Mouse (Mus musculus) hindbrain, embryonic 16.5 days (tissue): ENCODE data around the gene Fabp2. TPM values are rescaled to one million over a fixed set of nuclear protein-coding genes. Genes with fewer than 3 reads are reported as not detected.
A peak's percentile ranks its signal among the peaks of the same experiment; 100 is the strongest.

Source experiments
- ATAC-seq: fragments of 200-750 bp; cut with Nextera tagmentation; 2 replicates; pipeline ENCODE4 v1.8.0; 2017; ENCODE audit warnings: moderate TSS enrichment, moderate library complexity
- H3K27ac ChIP-seq: fragments of 300-500 bp; sonication (generic); 2 replicates; pipeline ENCODE4 v1.5.1; 2014; ENCODE audit warnings: low read depth, mild to moderate bottlenecking, control low read depth, low read length, moderate library complexity
- H3K27me3 ChIP-seq: fragments of 300-500 bp; sonication (generic); replicated peaks from 2 replicates; pipeline ENCODE4 v1.6.1; 2014; ENCODE audit warnings: low read length; ENCODE audit not compliant: control insufficient read depth, insufficient read depth
- H3K36me3 ChIP-seq: fragments of 300-500 bp; sonication (generic); 2 replicates; pipeline ENCODE4 v1.6.1; 2014; ENCODE audit warnings: mild to moderate bottlenecking, low read length, moderate library complexity, mixed read lengths; ENCODE audit not compliant: control insufficient read depth, insufficient read depth
- H3K4me1 ChIP-seq: fragments of 300-500 bp; sonication (generic); 2 replicates; pipeline ENCODE4 v1.6.1; 2014; ENCODE audit warnings: low read depth, low read length; ENCODE audit not compliant: control insufficient read depth, insufficient read depth
- H3K4me2 ChIP-seq: fragments of 300-500 bp; sonication (generic); 2 replicates; pipeline ENCODE4 v1.6.1; 2014; ENCODE audit warnings: mild to moderate bottlenecking, low read length, control low read depth, moderate library complexity
- H3K4me3 ChIP-seq: fragments of 300-500 bp; sonication (generic); 2 replicates; pipeline ENCODE4 v1.5.1; 2014; ENCODE audit warnings: mild to moderate bottlenecking, low read length, control low read depth, moderate library complexity
- H3K9ac ChIP-seq: fragments of 300-500 bp; sonication (generic); 2 replicates; pipeline ENCODE4 v1.6.1; 2014; ENCODE audit warnings: low read depth, mild to moderate bottlenecking, control low read depth, low read length, moderate library complexity
- H3K9me3 ChIP-seq: fragments of 300-500 bp; sonication (generic); 2 replicates; pipeline ENCODE4 v1.6.1; 2014; ENCODE audit warnings: mild to moderate bottlenecking, low read length, moderate library complexity; ENCODE audit not compliant: control insufficient read depth
- WGBS: fragments of 180-500 bp; shearing (Covaris S2); extraction: QIAGEN DNeasy Blood & Tissue Kit; methylation state at CpG from one replicate; pipeline ENCODE4 v1.1.7; 2014; 5-methylcytosine and 5-hydroxymethylcytosine counted together
- polyA plus RNA-seq: library from polyadenylated mRNA; unstranded; fragments of >200 nt; fragmentation: Nextera tagmentation; extraction: Ambion mirVana; gene quantifications from 2 replicates; pipeline ENCODE4 v1.2.1, GENCODE M21; 2015

Fabp2 gene
- polyA plus RNA-seq, 1 experiment from 2014 or later, result not detected

GRCm38 (mm10) chr3:122877543-122877942 lies 17.3 kb upstream of the Fabp2 start:
- no peak overlapping the region for H3K9ac ChIP-seq
- no peak for ATAC-seq
- H3K4me1 ChIP-seq, result no peaks in the 10 kb centered on the region
- H3K36me3 ChIP-seq, result no peaks in the 10 kb centered on the region
- WGBS, result 93% methylated on average over 3 of the region's 3 CpGs
- no peak overlapping the region for H3K27ac ChIP-seq
- H3K4me3 ChIP-seq, result no peak overlapping the region
- H3K9me3 ChIP-seq, result no peaks in the 10 kb centered on the region
- no peaks in the 10 kb centered on the region for H3K27me3 ChIP-seq
- no peak overlapping the region for H3K4me2 ChIP-seq

DNA sequence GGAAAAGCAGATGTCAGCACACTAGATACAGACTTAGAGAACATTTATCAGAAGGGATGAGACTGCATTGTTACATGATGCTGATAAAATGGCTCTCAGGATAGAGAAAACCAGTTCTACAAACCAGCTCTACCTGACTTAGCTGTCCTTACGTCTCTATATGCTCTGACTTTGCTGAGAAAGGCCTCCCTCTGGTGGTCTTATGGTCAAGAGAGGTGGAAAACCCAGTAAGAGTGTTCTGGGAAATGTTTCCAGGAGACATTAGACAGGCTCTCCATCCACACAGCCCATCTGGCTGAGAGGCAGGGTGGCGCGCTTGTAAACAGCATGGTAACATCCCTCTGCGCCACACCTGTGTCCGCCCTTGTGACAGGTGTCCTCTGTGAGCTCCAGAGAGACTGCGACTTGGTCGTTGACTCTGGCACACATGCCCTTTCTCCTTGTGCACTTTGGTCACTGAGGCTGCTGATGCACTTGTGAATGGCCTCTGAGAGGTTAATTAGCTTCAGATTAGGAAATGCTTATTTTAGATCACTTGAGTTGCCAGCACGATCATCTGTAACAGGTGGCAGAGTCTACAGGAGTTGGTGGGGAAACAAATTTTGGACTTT lies 16.1 kb upstream of the Fabp2 start:
- Histone ChIP-seq H3K9ac (no peak overlapping the region), H3K9me3 (no peaks in the 10 kb centered on the region), H3K36me3 (no peaks in the 10 kb centered on the region), H3K27ac (no peak overlapping the region), H3K27me3 (no peaks in the 10 kb centered on the region), H3K4me2 (no peak overlapping the region), H3K4me3 (no peak overlapping the region), H3K4me1 (no peaks in the 10 kb centered on the region)
- 83% methylated on average over 8 of the region's 8 CpGs for WGBS
- no peak for ATAC-seq

- Histone ChIP-seq H3K9me3 (no peaks in the 10 kb centered on the region), H3K9ac (no peak overlapping the region), H3K27me3 (no peaks in the 10 kb centered on the region), H3K4me1 (no peaks in the 10 kb centered on the region), H3K27ac (no peak overlapping the region), H3K4me3 (no peak overlapping the region), H3K4me2 (no peak overlapping the region), H3K36me3 (no peaks in the 10 kb centered on the region)
- no peak for ATAC-seq
- WGBS, result 78% methylated on average over 4 of the region's 4 CpGs
Measured at GRCm38 (mm10) chr3:122887505-122888301, 7.2 kb upstream of the Fabp2 start.

DNA sequence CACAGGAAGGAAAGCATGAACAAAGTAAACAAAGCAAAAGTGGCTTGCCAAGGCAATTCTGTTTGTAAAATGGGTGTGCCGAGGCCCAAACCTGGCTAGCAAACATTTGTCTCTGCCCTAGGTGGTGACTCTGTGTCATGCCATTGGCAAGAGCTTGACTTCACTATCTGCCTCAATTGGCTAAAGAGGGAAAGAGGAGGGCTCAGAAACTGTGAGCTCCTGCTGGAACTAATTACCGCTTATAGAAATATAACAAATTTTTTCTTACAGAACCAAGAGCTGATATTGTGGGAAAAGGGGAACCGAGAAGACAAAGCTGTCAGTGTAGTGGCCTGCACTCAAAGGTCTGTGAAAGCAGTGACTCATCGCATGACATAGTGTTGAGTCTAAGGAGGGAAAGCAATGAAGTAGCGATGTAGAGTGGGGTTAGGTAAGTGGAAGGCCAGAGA lies 6.5 kb upstream of the Fabp2 start:
- Histone ChIP-seq H3K9me3 (no peaks in the 10 kb centered on the region), H3K36me3 (no peaks in the 10 kb centered on the region), H3K4me3 (no peak overlapping the region), H3K9ac (no peak overlapping the region), H3K27ac (no peak overlapping the region), H3K4me2 (no peak overlapping the region), H3K4me1 (no peaks in the 10 kb centered on the region), H3K27me3 (no peaks in the 10 kb centered on the region)
- ATAC-seq, result no peak
- WGBS, result 88% methylated on average over 5 of the region's 5 CpGs

GRCm38 (mm10) chr3:122895189-122895731 lies 388 bp downstream of the Fabp2 start:
- Histone ChIP-seq H3K9me3 (no peaks in the 10 kb centered on the region), H3K27me3 (no peaks in the 10 kb centered on the region), H3K4me1 (no peaks in the 10 kb centered on the region), H3K4me2 (no peak overlapping the region), H3K4me3 (no peak overlapping the region), H3K36me3 (no peaks in the 10 kb centered on the region), H3K27ac (no peak overlapping the region), H3K9ac (no peak overlapping the region)
- WGBS, result 90% methylated on average over 11 of the region's 11 CpGs
- ATAC-seq, result no peak

- Histone ChIP-seq H3K4me1 (no peaks in the 10 kb centered on the region), H3K4me2 (no peak overlapping the region), H3K4me3 (no peak overlapping the region), H3K27ac (no peak overlapping the region), H3K36me3 (no peaks in the 10 kb centered on the region), H3K27me3 (no peaks in the 10 kb centered on the region), H3K9ac (no peak overlapping the region), H3K9me3 (no peaks in the 10 kb centered on the region)
- no peak for ATAC-seq
- 60% methylated on average over 6 of the region's 6 CpGs for WGBS
Measured at GRCm38 (mm10) chr3:122898254-122898653, 3.4 kb downstream of the Fabp2 start.

DNA sequence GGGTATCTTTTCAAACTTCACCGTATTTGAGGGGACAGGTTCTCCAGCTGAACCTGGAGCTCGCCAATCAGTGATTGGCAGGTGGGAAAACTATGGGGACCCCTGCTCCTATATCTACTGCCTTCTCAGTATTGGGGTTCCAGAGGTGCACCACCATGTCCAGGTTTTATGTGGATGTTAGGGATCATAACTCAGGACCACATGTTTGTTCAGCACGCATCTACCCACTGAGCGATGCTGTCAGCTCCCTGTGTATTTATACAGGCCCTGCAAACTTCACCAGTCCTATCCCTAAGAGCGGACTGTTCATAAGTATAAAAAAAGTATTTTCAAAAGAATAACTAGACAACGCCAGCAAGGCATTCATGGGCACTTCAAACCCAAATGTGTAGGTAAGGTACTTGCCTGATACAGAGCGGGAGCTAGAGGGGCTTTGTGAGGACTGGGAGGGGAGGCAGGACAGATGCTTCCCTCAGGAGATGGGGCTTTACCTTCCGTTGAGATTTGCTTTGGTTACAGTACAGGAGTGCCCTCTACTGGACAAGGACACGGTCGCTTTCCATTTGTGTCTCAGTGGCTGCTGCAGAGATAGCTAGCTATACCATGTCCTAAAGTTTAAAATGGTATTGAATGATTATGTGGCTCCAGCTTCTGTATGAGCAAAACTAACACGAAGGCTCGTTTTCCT lies 9.0 kb downstream of the Fabp2 start:
- H3K4me2 ChIP-seq, result no peak overlapping the region
- H3K4me1 ChIP-seq, result no peaks in the 10 kb centered on the region
- no peak overlapping the region for H3K4me3 ChIP-seq
- no peaks in the 10 kb centered on the region for H3K36me3 ChIP-seq
- 46% methylated on average over 12 of the region's 12 CpGs for WGBS
- no peak overlapping the region for H3K27ac ChIP-seq
- ATAC-seq, result peak; percentile 79
- H3K9ac ChIP-seq, result no peak overlapping the region
- no peaks in the 10 kb centered on the region for H3K27me3 ChIP-seq
- H3K9me3 ChIP-seq, result no peaks in the 10 kb centered on the region

GRCm38 (mm10) chr3:122907841-122908240 lies 13.0 kb downstream of the Fabp2 start:
- Histone ChIP-seq H3K36me3 (no peaks in the 10 kb centered on the region), H3K9ac (no peak overlapping the region), H3K9me3 (no peaks in the 10 kb centered on the region), H3K27ac (no peak overlapping the region), H3K4me3 (no peak overlapping the region), H3K27me3 (no peaks in the 10 kb centered on the region), H3K4me1 (no peaks in the 10 kb centered on the region), H3K4me2 (no peak overlapping the region)
- ATAC-seq, result no peak
- WGBS, result 92% methylated on average over 2 of the region's 2 CpGs

- Histone ChIP-seq H3K36me3 (no peaks in the 10 kb centered on the region), H3K27ac (no peak overlapping the region), H3K4me2 (no peak overlapping the region), H3K4me3 (no peak overlapping the region), H3K4me1 (no peaks in the 10 kb centered on the region), H3K27me3 (no peaks in the 10 kb centered on the region), H3K9me3 (no peaks in the 10 kb centered on the region), H3K9ac (no peak overlapping the region)
- WGBS, result 83% methylated on average over 5 of the region's 5 CpGs
- no peak for ATAC-seq
Measured at GRCm38 (mm10) chr3:122915493-122915892, 20.6 kb downstream of the Fabp2 start.
